Mouse (Mus musculus) small intestine, adult 2 months (tissue): ENCODE measurements around the gene Akr1c19.

Source experiments
- CTCF ChIP-seq: fragments of 200-500 bp; IDR thresholded peaks from 2 replicates; pipeline ENCODE4 v1.5.1; 2012; ENCODE audit warnings: low read depth, mild to moderate bottlenecking, control low read depth, inconsistent platforms, low read length, moderate library complexity, mixed read lengths; ENCODE audit not compliant: insufficient replicate concordance, insufficient read length; ENCODE audit errors: extremely low read depth
- POLR2A ChIP-seq: fragments of 200-500 bp; IDR thresholded peaks from 2 replicates; pipeline ENCODE4 v1.6.1; 2012; ENCODE audit warnings: low read depth, mild to moderate bottlenecking, control low read depth, inconsistent platforms, low read length, moderate library complexity

DNA sequence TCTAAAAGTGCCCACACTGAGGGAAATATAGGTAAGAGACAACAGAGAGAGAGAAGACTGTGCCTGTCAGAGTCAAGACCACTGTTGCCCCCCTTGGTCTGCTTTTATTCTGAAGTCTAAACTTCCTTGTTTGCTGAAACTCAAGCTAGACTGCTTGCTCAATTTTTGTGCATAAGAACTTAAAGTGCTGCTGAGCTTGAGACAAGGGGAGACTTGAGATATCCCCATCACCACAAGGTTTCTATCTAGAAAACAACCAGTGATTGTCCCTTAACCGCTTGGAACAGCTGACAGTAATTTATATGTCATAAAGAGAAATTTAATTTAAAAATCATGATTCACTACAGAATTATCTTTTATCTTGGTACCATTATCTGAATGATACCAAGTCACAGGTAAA is 4.6 kb downstream of the Akr1c19 start:
- no peak for TF ChIP-seq POLR2A
- TF ChIP-seq CTCF: no peak
